Mouse (Mus musculus) urinary bladder, postnatal 36 days (tissue): ENCODE measurements around the gene Spocd1.

Experiments used
- DNase-seq, 2 experiments: peaks; one replicate each; pipeline ENCODE4 v3.0.0; 2022; ENCODE audit warnings: low spot score in 2 of 2, mixed read lengths in 1 of 2

Gene Spocd1

GRCm38 (mm10) chr4:130002157-130002556 is 73.1 kb downstream of the Spocd1 start:
- DNase-seq, result no peak

- DNase-seq, result no peak
Measured at GRCm38 (mm10) chr4:130005593-130005992, 76.5 kb downstream of the Spocd1 start.

- no peak for DNase-seq
Measured at GRCm38 (mm10) chr4:130006533-130006932, 77.5 kb downstream of the Spocd1 start.
